Mouse (Mus musculus) layer of hippocampus, adult 11-12 months (tissue): ENCODE measurements around the gene Cwf19l1.
"Not testable (repeated sequence)": the region's sequence is repeated elsewhere in the genome, so short reads cannot be mapped to it uniquely, and the experiment has no call there.

Experiments
- DNase-seq: peaks from one replicate; pipeline ENCODE4 v3.0.0; 2022; ENCODE audit warnings: low spot score

Cwf19l1 gene

DNA sequence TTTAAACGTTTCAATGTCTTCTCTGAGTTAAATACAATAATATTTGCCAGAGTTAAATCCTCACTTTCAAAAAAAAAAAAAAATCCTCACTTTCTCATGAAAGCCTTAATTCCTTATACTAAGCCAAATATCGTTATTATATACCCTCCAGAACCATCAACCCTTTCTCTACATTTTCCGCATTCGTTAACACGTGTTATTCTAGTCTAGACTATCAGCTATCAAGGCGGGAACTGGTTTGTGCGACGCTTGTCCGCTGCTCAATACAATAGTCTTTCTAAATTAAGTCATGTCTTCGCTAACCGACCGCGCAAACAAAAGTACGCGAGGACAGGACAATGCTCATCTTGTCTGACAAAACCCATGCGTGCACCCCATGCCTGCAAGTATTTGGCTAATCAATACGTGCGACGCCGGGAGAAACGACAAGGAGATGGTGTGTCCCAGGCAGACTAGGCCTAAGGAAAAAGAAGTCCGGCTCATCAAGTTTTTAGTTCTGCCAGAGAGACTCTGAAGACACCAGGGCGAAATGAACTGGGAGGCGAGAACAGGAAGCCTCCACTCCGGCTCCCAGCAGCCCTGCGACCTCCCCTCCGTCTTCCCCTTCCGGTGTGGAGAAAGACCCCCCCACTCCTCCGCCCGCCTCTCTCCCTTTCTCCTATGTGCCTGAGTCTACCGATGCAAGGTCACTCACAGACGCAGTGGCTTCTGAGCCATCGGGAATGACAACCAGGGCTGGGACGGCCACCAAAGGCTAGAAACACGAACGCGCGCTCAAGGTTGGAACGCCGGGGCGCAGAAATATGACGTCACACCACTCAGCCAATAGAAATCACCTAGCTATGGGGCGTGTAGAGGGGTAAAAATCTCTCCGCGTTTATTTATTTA lies at the start of gene Cwf19l1:
Gene Cwf19l1 (minus strand): TSS at position 805 of the 888 bp plus-strand sequence.
- peak; percentile 90 for DNase-seq

DNA sequence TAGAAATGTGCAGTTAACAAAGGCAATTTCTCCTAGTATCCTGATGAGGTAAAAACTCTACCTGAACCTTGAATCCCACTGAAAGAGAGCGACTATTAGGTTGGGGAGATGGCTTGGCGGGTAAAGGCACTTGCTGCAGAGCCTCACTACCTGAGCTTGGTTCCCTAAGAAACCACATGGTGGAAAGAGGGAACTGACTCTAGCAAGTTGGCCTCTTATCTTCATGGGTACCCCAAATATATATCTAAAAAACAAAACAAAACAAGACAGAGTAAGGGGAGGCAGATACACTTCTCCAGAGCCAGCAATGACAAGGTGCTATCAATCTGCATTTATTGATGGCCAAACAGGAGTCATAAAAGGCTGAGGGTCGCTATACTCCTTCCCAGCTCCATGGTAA lies 48.3 kb upstream of the Cwf19l1 start:
- no peak for DNase-seq

DNA sequence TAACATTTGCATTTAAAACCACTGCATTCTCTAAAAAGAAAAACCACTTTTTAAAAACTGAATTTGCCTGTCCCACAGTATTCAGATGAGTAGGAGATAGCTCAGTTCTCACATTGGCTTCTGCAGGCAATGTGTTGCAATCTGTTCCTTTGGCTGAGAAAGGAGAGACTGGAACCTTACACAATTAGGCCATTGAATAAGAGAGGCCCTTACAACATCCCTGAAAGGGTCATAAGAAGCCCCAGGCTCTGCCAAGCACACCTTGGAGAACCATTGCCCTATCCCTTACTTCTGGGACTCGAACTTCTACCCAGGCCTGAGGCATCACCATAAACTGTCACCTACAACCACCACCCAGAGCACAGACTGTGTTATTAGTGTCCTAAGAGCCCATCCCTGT lies 44.8 kb upstream of the Cwf19l1 start:
- DNase-seq, result no peak

DNA sequence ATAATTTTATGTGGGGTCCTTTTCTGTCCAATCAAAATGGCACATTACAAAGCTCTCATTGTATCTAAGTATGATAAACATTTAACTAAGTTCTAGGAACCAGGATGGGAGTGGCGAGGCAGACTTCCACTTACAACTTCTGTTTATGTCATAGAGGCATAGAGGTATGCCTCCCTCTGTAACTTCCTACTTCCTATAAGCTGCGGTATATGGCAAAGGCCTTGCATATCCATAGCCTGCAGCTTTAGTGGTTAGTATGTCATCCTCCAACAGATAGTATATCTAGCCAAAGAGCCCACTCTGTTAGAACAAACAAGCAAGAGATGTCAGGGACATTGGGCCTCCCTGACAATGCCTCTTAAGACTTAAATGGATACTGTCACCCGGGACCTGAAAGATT lies 41.1 kb upstream of the Cwf19l1 start:
- DNase-seq, result no peak

DNA sequence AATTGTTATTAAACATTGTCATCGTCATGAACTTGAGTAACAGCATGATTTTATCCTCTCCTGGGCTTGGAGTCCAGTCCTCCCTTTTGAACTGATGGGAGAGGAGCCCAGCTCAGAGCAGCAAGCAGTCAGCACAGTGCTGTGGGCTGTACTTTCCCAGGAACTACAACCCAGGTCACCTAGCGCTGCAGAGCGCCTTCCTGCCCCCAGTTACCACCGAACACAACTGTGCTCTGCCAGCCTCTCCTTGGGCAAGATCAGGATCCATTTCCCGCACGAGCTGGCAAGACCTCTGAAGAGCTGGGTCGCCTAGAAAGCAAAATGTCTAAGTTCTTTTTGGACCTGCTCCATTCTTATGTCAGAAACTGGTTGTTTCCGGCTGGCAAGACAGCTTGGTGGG lies 39.2 kb upstream of the Cwf19l1 start:
- no peak for DNase-seq

DNA sequence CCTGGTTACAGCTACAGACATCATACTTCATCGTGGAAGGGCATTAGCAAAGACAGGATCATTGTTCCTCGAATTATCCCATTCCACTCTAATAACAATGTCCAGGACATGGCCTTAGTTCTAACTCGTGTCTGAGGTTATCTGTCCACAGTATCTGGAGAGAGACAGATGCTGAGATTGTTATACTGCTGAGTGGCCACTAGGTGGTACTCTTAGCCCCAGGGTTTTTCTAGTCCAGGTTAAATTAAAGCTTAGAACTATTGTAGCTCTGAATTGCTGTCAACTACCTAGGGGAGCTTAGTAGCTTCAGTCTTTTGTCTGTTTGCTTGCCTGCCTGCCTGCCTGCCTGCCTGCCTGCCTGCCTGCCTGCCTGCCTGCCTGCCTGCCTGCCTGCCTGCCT lies 25.8 kb upstream of the Cwf19l1 start:
- DNase-seq, result no peak

DNA sequence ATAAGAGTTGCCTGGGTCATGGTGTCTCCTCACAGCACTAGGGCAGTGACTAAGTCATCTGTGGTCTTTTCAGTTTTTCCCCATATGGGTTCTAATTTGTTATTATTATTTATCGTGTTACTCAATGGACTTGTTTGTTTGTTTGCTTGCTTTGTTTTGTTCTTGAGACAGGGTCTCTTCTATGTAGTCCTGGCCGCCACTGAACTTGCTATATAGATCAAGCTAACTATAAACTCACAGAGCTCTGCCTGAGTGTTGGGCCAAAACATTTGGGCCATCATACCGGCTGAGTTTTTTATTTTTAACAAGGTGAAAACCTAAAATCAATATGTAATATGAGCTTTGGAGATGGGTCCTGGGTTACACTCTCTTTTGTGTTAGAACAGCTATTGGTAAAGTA lies 23.7 kb upstream of the Cwf19l1 start:
- no peak for DNase-seq

DNA sequence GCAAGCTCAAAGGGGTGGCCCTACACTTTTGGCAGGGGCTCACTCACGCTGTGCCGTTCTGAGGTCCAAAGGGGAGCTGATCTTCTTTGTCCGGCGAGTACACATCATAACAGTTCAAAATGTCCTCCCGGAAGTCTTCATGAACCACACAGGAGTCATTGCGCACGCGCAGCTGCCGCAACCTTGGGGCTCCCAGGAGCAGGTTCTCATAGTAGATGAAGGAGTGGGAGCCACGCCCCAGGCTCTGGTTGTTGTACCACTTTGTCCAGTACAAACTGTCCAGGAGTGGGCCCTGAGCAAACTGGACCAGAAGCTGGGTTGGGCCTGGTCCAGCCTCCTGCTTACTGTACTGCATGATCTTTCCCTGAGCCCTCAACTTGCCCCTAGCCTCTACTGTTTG lies 21.3 kb upstream of the Cwf19l1 start:
- DNase-seq, result no peak

DNA sequence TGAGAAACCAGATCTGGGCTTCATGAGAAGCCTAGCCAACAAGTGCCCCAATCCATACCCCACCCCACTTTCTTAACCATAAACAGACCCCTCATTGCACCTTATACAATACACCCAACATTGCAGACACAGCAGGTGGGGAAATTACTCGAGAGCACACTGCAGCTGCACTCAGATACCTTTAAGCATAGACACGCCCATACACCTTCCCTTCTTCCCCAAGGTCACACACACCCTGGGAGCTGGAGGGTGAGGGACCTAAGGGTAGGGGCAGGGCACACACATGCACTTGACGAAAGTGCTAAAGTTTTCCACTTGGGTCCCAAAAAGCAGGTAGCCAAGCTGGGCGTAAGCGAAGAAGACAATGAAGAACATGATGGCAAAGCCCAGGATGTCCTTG lies 18.1 kb upstream of the Cwf19l1 start:
- DNase-seq, result no peak

DNA sequence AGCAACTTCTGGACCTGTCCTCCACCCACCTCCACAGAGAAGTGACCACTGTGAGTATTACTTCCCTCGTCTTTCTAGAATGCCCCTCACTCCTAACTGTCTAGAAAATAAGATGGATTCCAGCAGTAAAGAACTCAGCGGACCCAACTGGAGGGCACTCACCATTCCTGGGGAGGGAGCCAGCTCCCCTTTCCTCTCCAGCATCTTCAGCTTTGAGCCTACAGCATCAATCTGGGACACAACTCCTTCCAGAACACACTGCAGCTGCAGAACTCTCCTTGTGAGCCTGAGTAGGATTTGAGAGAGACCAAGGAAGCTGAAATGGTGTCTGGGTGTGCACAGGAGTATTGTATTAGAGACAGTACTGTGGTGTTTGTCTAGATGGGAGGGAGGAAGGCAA lies 13.3 kb upstream of the Cwf19l1 start:
- no peak for DNase-seq

DNA sequence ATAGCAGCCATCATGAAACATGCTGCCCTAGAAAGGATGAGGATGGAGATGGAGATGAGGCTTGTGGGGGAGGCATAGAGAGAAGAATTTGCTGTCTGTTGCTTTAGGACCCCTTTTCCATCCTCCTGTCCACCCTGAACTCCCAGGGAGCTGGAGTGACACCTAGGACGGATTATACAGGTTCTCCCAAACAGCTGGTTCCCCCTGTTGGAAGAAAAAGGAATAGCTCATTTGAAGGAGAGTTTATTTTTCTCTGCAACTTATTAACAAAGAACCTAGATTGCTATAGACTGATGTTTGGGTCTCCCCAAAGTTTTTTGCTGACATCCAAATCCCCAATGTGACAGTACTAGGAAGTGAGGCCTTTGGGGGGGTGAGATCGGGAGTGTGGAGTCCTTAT lies 12.7 kb upstream of the Cwf19l1 start:
- no peak for DNase-seq

DNA sequence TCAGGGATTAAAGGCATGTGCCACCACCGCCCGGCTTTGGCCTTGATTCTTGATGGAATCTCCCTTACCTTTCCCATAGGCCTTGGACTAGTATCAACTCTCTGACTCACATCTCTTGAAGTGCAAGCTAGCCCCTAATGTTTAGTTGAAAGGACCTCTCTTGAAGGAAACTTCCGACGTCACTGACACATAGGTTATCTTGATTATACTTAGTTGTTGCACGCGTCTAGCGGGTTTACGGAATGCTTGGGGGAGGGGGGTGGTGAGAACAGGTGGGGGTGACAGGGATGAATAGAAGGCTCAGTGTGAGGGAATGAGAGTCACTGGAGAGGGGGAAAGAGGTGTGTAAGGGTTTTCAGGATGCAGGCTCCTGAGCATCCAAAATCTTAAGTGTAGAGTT lies 11.3 kb upstream of the Cwf19l1 start:
- DNase-seq, result no peak

DNA sequence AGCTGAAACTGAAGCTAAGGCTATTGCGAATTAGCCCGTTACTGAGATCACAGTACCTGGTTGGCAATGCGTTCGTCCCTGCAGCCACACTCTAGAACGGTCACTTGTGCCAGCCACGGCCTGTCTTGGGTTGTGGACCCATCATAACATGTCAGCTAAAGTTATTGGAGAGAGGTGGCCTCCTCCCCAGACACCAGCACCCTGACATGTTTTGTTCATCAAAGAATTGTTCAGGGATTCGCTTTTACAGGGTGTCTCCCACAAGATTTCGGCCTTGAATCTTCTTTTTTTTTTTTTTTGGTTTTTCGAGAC lies 10.8 kb upstream of the Cwf19l1 start:
- no peak for DNase-seq

DNA sequence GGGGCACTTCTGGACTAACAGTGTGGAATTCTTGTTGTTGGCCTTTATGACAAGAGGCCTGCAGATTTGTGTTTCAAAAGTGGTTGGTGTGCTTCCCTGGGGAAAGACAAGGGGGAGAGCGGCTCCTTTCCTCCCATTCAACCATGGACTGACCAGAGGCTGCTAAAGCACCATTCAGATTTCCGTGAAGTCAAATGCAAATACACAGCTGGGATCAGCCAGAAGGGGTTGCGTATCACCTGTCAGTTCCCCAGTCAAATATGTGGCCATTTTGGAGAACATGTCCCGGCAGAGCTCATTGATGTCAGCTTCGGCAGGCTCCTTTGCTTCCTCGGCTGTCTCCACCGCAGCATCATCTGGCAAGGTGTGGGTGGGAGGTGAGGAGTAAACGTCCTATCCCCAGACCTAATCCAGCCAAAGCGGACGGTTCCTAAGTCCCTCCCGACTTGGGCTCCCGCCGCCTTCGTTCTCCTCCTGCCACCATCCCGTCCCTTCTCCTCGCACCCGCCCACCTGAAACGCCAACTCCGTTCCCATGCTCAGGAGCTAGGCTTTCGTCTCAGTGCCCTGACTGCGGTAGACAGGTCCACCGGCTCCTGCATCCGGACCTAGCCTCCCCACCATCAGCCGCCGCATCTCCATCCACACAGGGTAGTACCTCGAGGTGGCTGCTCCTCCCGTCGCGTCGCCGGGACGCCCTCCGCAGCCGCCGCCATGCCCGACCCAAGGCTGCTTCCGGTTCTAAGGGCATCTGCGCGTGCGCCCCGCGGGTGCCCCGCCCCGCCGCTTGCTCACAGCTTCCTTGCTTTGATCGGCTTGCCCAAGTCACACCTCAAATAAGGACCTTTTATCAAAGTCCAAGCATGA lies 10.3 kb upstream of the Cwf19l1 start, which contains the start of gene Bloc1s2:
Gene Bloc1s2 (minus strand): TSS at position 745 of the 866 bp plus-strand sequence.
- peak; percentile 89 for DNase-seq

DNA sequence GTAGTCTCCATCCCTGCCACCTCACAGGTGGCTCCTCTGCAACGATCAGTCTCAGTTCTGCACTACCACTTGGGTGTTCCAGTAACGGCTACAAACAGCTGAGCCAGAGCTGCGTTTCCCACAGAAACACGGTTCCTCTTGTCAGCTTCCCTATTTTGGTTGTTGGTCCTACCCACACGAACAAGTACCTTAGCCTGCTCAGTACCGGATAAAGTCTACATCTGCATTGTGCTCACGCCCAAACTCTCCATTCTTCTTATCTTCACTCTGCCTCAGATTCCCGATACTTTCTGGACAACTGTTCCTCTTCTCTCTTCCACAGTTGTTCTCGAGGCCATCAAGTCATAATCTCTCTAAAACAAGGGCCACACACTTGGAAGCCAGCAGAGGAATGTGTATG lies 8.7 kb upstream of the Cwf19l1 start:
- no peak for DNase-seq

DNA sequence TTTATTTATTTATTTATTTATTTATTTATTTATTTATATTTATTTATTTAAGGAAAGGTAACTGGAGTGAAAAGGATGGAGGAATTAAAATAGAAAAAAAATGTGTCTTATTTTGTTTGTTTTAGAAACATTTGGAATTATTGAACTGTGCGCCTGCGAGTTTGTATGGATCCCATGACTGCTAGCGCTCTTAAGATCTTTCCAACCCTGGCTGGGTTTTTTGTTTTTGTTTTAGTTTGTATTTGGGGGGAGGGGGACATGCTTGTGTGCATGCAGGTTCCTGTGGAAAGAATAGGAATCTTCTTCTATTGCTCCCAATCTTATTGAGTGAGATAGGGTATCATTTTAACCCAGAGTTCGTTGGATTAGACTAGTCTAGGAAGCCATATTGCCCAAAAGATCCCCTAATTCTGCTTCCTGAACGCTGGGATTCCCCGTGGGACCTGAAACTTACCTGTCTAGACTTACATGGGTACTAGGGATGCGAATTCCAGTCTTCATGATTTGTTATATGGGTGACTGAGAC lies 347 bp upstream of the Cwf19l1 start:
- no peak for DNase-seq

DNA sequence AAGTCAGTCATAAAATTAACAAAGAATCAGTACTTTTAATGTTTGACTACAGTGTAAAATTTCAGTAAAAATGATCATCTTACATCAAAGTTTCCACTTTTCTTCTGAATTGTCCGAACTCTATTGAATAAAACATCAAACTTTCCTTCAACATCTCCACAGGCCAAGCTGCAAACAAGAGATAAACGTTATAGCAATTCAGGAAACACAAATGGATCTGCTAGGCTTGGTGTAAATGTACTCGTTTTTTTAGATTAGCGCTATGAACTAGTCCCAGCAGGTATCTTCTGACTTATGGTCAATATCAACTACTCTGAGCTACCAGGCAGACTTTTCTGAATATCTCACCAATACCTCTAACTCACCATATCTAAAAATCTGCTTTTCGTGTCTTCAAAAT lies 2.8 kb downstream of the Cwf19l1 start:
- no peak for DNase-seq

DNA sequence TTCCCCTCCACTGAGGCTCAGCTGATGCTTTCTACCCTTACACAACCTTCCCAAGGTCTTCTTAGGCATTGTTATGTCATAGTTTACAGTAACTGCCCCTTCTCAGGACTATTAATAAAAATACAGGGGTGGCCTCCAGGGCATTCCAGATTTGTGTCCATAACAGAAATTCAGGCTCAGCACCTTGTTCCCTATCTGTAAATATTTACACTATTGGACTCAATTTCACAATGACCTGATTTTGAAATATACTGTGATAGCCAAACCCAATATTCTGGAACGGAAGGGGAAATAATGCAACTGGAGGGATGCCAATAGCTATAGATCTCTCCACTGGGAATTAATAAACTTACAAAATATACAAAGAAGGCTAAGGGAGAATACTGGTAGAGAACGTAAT lies 7.1 kb downstream of the Cwf19l1 start:
- DNase-seq, result no peak

DNA sequence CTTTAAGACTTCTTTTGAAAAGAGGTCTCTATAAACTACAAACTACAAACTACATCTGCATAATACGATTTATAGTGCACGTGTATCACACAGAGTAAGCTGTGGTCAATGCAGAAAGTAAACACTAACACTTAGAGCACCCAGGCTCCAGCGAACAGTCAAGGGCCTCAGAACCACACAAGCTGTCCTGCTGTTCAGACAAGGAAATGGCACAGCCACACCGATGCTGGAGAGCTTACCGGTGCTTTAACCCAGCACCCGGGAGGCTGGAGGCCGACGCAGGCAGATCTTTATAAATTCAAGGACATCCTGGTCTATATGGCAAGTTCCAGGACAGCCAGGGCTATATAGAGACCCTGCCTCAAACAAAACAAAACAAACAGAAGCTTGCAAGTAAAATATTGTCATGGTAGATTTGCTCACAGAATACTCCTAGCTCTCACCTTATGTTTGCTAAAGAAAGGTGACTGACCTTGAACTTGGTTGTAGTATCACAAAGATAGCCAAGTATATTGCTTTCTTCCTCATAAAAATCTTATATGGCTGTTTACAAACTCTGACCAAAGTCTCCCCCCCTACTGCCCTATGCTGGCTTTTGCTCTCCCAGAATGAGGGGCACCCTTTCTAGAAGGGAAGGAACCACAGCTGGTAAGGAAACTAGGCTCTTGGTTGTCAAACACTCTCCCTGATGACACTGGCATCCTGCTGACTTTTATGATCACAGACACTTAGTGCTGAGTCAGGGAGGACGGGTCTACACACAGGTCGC lies 7.8 kb downstream of the Cwf19l1 start:
- DNase-seq, result no peak

DNA sequence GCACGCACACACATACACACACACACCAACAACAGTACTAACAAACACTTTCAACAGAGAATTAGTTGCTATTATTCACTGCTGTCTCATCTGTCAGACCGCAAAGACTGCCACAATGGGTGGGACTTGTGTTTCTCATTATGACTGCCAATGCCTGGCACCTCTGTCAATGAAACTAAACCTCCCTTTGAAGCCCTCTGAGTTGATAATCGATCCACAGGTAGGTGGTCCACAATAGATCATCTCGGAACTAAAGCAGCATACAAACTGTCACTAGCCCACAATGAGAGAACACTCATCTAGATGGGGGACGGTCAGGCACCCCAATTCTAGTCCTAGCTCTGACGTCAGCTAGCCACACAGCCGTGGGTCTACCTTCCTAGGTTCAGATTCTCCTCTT lies 14.5 kb downstream of the Cwf19l1 start:
- DNase-seq, result no peak

DNA sequence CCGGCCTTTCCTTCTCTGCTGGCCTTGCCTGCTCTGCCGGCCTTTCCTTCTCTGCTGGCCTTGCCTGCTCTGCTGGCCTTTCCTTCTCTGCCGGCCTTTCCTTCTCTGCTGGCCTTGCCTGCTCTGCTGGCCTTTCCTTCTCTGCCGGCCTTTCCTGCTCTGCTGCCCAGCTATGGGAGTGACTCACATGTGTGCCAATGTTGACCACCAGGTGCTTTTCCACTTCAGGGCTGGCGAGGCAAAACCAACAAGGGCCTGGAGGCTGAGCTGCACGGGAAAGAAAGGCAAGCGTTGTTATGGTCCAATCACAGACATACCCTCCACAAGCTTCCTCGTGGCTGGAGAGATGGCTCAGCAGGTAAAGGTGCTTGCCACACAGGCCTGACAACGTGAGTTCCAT lies 15.0 kb downstream of the Cwf19l1 start:
- DNase-seq, result not testable (repeated sequence)

DNA sequence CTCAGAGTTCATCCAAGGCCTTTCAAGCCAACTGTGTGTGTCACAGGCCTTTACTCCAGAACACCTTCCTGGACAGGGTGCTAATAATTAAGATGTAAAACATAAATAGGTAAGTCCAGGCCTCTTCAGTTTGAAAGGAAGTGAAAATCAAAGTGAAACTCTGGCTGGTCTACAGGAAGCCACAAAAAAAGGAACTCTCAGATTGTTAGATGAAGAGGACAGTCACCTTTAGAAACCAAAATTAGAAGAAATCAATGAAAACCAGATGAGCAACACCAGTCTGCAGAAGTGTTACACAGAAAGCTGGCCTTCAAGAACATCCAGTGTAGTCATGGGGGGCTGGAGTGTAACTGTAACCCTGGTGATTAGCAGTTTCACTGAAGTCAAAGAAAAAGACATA lies 17.9 kb downstream of the Cwf19l1 start:
- no peak for DNase-seq
